Mouse (Mus musculus) left cerebral cortex, postnatal 4 days (tissue): Measurements from ENCODE around the gene Cttnbp2nl. TPM values are rescaled to one million over a fixed set of nuclear protein-coding genes. Genes with fewer than 3 reads are reported as not detected.
A peak's percentile ranks its signal among the peaks of the same experiment; 100 is the strongest.

Experiments used
- DNase-seq: peaks from one replicate; pipeline ENCODE4 v3.0.0-alpha.2; 2022
- intact Hi-C: fragments of 180-260 bp; cut with DNase I; formaldehyde crosslinking; loops from one replicate; pipeline ENCODE4 v1.15.1; 2025
- total RNA-seq, 2 experiments: library from RNA; stranded (reverse); gene quantifications; 2 replicates each; pipeline ENCODE4 v1.2.3; 2021

The Cttnbp2nl gene
- total RNA-seq, 2 experiments from 2014 or later: 62.4 to 75.7 TPM

- intact Hi-C loops: no loop called here
- DNase-seq: no peak
Measured at GRCm38 (mm10) chr3:105060992-105061391, 8.0 kb upstream of the Cttnbp2nl start.

GRCm38 (mm10) chr3:105059911-105060310 is 7.0 kb upstream of the Cttnbp2nl start:
- intact Hi-C loops: loop anchor here (2.0 kb wide), 1 partner anchor 67 kb away; no protein-coding TSS in a partner anchor
- no peak for DNase-seq

- DNase-seq: peak; percentile 79
- intact Hi-C loops: loop anchor here (2.0 kb wide), 1 partner anchor 66 kb away; no protein-coding TSS in a partner anchor
Measured at GRCm38 (mm10) chr3:105058627-105059513, 5.9 kb upstream of the Cttnbp2nl start.

- no peak for DNase-seq
- intact Hi-C loops: no loop called here
Measured at GRCm38 (mm10) chr3:105055666-105056065, 2.7 kb upstream of the Cttnbp2nl start.

- intact Hi-C loops: no loop called here
- DNase-seq: no peak
Measured at GRCm38 (mm10) chr3:105054952-105055351, 2.0 kb upstream of the Cttnbp2nl start.

DNA sequence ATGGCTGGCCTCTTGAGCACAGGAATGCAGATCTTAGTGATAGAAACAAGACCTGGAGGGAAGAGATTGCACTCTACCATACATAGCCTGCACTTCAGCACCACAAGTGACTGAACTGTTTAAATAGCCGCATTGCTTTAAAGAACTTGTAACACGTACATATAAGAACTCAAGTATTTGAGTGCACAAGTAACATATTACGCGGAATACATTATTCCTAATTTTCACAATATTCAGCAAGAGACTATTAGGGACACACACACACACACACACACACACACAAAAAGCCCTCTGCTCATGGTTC is 704 bp upstream of the Cttnbp2nl start:
- no peak for DNase-seq
- intact Hi-C loops: no loop called here

GRCm38 (mm10) chr3:105052171-105052936 is 592 bp downstream of the Cttnbp2nl start:
- peak; percentile 16 for DNase-seq
- intact Hi-C loops: no loop called here

DNA sequence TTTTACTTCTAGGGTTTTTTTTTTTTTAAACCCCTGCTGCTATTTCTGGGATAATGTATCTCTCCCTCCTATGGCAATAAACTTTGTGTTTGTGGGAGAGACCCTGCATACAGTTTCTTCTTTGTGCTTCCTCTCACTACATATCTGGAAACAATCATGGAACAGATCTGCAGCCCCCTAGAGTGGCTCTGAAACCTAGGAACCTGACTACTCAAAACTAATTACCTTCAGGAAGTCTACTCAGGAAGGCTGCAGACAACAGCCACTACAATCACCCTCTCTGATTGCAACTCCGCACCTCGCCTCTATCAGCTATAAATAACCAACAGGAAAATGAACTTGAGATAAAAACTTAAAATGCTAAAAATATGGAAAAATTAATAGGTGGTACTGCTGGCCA is 1.8 kb downstream of the Cttnbp2nl start:
- intact Hi-C loops: no loop called here
- DNase-seq: no peak

DNA sequence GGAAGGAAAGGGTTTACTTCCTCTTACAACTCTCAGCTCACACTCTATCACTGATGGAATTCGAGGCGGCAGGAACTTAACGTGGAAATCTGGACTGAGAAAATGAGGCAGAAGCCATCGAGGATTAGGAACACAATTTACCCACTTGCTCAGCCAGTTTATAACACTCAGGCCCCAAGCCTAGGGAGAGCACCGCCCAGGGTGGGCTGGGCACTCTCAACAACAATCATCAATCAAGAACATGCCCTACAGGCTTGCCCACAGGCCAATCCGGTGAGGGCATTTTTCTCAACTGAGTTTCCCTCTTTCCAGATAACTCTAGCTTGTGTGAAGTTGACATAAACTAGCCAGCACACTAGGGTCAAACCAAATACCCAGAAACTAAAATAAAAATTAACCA is 3.1 kb downstream of the Cttnbp2nl start:
- DNase-seq: no peak
- intact Hi-C loops: no loop called here

- intact Hi-C loops: no loop called here
- no peak for DNase-seq
Measured at GRCm38 (mm10) chr3:105047616-105048015, 5.3 kb downstream of the Cttnbp2nl start.

DNA sequence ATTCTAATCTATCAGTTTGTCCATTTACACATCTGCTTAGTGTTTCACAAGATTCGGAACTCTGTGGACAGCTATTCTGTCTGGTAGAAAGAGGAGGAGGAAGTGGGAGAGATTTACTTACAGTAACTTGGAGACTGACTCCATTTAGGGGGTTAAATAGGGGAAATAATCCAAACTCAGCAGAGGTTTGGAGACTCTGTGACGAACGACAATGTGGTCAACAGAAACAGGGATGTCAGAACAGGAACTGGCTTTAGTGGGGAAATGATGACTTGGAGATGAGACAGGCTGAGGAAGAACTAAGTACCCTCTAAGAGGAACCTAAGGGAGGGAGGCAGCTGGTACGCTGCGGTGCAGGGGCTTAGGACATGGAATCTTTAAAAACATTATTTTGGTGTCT is 6.1 kb downstream of the Cttnbp2nl start:
- intact Hi-C loops: no loop called here
- no peak for DNase-seq

- DNase-seq: no peak
- intact Hi-C loops: no loop called here
Measured at GRCm38 (mm10) chr3:105043746-105044145, 9.2 kb downstream of the Cttnbp2nl start.

DNA sequence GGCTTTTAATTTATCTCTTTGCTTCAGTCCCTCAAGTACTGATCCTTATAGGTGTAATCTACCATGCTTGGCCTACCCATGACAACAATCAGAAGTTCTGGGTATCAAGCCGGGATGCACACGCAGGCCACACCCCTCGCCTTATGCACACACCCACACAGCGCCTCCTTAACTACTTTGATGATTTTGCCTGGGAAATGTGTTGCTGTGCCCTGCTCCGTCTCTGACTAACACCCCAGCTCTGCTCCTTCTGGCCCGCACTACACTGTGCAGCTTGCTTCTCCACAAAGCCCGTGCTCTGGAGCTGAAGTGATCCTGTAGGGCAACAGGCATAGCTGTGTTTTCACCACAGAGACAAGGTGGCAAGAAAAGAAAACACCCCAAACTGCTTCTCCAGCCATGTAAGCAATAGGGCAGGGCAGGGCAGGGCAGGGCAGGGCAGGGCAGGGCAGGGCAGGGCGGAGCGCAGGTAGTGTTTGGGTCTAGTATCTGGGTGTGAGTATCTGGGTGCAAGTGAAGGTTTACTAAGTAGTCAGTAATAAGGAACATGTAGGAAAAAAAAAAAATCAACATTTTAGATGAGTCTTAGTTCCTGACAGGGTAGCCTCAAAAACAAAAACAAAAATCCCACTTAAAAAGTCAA is 11.8 kb downstream of the Cttnbp2nl start:
- DNase-seq: no peak
- intact Hi-C loops: no loop called here

DNA sequence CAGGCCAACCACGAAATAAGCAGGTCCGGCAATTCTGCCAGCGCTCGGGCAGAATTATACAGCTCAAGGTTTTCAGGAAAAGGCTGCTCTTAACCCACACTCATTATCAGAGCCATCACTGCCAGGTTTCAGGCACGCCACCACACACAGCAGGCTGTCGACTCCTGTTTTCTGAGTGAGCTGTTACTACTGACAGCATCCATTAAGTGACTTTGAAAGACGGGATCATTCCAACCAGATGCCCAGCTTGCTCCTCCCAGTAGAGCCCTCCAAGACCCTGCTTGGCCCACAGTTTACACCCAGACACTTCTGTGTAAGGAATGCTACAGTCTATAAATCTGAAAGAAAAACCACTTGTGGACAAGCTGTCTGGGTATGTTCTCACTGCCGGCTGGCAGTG is 12.9 kb downstream of the Cttnbp2nl start:
- DNase-seq: no peak

DNA sequence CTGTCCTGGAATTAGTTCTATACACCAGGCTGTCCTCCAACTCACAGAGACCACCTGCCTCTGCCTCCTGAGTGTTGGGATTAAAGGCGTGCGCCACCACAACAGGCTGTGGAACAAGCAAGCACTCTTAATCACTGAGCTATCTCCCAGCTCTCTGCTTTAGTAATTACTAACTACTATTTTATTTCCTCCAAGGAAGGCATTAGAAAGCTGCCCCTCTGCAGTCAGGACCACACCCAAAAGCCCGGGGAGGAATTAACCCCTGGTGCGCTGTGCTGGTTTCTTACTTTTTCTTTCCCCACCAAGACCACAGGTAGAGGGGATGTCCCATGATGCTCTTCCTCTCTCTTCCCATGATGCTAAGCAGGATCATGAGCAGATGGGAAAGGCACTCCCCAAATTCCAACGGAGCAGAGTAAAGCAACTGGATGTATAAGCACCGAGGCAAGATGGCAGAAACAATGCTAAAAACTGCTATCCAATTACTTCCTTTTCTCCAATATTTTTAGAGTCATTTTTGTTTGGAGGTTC is 15.6 kb downstream of the Cttnbp2nl start:
- no peak for DNase-seq
- intact Hi-C loops: no loop called here

More for the DNA sequence above, 12.9 kb downstream of the Cttnbp2nl start:
- intact Hi-C loops: no loop called here

DNA sequence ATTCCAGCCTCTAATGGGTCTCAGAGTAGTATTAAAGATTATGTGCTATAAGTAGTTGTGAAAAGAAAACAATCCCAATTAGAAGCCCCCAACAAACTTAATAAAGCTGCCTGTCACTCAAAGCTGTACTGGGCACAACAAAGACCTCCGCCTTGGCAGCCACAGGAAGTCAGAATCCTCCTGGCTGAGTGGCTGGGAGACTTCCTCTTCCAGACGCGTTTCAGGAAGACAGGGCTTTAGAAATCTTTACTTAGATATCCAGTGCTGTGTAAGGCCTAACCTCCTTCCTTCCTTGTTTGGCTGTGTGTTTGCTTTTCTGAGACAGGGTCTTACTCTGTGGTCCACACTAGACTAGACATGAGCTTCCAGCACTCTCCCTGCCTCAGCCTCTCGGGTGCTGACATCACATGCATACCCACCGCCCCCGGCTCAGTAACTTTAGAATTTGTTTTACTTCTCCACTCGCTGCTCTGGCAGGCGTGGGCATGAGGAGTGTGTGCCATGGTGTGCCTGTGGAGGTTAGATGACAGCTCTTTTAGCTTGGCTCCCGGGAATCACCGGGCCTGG is 16.6 kb downstream of the Cttnbp2nl start:
- DNase-seq: no peak
- intact Hi-C loops: no loop called here

GRCm38 (mm10) chr3:105023371-105024005 is 29.5 kb downstream of the Cttnbp2nl start:
- intact Hi-C loops: no loop called here
- DNase-seq: no peak

- intact Hi-C loops: no loop called here
- DNase-seq: no peak
Measured at GRCm38 (mm10) chr3:105019826-105020692, 32.9 kb downstream of the Cttnbp2nl start.

DNA sequence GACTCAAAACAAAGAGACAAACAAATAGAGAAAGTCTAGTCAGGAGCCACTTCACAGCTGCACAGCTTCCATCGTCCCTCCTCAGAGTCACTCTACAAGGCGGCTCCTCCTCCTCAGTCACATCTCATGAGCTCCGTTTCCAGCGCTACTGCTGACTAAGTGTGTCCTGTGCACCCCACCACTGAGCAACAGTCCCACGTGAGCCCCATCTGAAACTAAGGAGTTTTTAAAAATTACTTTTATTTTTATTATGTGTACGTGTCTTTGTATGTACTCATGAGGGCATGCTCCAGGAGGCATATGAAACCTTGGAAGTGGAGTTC is 34.2 kb downstream of the Cttnbp2nl start:
- DNase-seq: no peak
- intact Hi-C loops: no loop called here
